Mouse (Mus musculus): Measurements from ENCODE around the gene Rwdd1.

GRCm38 (mm10) chr10:34018746-34019301 lies 600 bp downstream of the Rwdd1 start:
- TF ChIP-seq CTCF (IDR thresholded peaks at IDR 0.05; ENCODE audit: low read depth) (no peak), EP300 (IDR thresholded peaks at IDR 0.05; ENCODE audit: low read depth) (no peak)

Measured in liver, embryonic 14.5 days (tissue).